Mouse (Mus musculus): ENCODE results near the gene Gm16434. TPM values are rescaled to one million over a fixed set of nuclear protein-coding genes. Genes with fewer than 3 reads are reported as not detected.
"Not testable (repeated sequence)": the region's sequence is repeated elsewhere in the genome, so short reads cannot be mapped to it uniquely, and the experiment has no call there.

Gm16434 gene
- total RNA-seq (2017) = not detected in 2 replicates

DNA sequence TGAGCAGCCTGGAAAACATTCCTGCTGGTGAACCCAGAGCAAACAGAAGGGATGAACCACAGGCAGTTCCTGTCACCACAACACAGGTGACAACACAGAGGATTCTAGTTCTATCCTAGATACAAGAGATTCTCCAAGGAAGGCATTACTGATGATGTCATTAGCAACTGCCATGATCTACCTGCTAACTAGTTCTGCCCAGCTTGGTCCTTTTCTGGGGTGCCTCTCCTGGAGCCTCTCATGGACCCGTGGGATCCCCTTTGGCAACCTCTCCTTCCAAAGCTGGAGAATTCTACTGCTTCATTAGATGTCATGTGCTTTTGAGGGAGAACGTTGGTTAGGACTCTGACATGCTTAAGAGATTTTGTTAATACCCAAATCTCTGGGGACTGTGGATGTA is at the start of gene Gm16434:
Gm16434 (minus strand) TSS at position 101 of the 400 bp plus-strand sequence.
- ATAC-seq (replicated peaks; ENCODE audit: low read depth, poor library complexity, severe bottlenecking) = not testable (repeated sequence)

DNA sequence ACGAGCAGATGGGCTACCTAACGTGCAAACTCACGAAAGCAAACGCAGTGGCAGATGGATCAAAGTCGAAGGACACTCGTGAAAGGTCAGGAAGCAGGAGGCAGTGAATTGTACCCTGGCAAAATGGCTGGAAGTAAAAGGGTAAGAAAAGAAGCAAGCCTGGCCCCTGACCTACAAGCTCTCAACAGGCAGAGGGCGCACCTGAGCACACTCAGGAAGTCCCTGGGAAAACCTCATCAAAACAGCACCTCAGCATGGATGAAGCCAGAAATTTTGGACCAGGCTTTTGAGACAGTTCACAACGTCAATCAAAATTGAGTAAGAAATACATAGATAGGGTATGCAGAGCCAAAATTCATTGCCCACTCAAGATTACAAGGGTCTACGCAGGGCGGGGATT is 49.2 kb upstream of the Gm16434 start:
- not testable (repeated sequence) for ATAC-seq (replicated peaks; ENCODE audit: low read depth, poor library complexity, severe bottlenecking)

DNA sequence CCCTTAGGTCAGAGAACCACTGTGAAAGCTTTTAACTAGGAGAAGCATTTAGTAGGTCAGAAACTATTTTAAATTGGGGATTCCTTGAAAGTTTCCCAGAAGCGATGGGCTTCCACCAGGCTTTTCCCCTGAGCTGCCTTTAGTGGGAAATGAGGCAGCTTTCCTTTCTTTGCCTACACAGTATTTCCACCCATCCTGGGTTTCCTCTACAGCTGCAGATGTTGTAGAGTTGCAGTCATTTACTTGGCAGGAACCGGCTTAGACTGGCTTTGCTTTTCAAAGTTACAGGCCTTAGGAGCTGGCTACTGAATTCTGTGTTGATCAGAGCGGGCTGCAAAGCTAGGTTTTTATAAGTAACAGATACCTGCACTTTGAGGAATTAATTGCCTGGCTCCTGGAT is 5.7 kb upstream of the Gm16434 start:
- not testable (repeated sequence) for ATAC-seq (replicated peaks; ENCODE audit: low read depth, poor library complexity, severe bottlenecking)

DNA sequence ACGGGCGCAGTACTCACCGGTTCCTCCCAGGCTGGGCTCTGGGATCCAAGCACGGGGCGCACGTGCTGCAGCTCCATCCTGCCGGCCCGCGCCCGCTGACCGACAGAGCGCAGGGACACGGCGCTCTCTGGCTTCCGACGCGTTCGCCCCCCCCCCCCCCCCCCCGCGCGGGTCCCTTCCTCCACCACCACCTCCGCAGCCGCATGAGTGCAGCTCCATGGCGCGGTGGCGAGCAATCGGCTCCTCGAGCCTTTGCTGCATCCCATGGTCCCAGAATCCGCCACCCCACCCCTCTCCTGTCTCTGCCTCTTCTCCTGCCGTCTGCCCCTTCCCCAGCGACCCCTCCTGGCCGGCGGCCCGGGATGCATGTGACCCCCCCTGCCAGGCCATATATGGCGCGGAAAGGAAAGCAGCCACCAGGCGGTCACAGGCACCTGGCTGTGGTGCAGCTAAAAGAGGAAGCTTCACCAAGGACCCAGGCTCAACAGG is 19.8 kb downstream of the Gm16434 start, which contains the start of gene Gm3512:
Gm3512 (minus strand) TSS at position 51 of the 489 bp plus-strand sequence.
- ATAC-seq (replicated peaks; ENCODE audit: low read depth, poor library complexity, severe bottlenecking) = not testable (repeated sequence)

Other genes starting within 250 kb of the Gm16434 start
- not detected in 2 replicates for gene Gm6356, start 220.7 kb downstream of the Gm16434 start, total RNA-seq (2017)
- not detected in 2 replicates for gene Gm10406, start 167.1 kb downstream of the Gm16434 start, total RNA-seq (2017)
- not detected in 2 replicates for gene Gm3685, start 149.6 kb downstream of the Gm16434 start, total RNA-seq (2017)
- 0.78 TPM in 1 of 2 replicates, not detected in the other for gene Gm3696, start 93.9 kb downstream of the Gm16434 start, total RNA-seq (2017)
- not detected in 2 replicates for gene Gm6676, start 69.1 kb downstream of the Gm16434 start, total RNA-seq (2017)
- gene Gm3512, start 20.0 kb downstream of the Gm16434 start, total RNA-seq (2017) = 0.82 and 0.87 TPM in 2 replicates
- gene Gm3727, start 70.2 kb upstream of the Gm16434 start, total RNA-seq (2017) = not detected in 2 replicates
- 0.29 and 0.37 TPM in 2 replicates for gene Gm3739, start 120.5 kb upstream of the Gm16434 start, total RNA-seq (2017)
- not detected in 2 replicates for gene Gm5797, start 137.9 kb upstream of the Gm16434 start, total RNA-seq (2017)
- not detected in 2 replicates for gene Gm8374, start 170.6 kb upstream of the Gm16434 start, total RNA-seq (2017)